Mouse (Mus musculus): ENCODE data around the gene Olfr1355. TPM values are rescaled to one million over a fixed set of nuclear protein-coding genes. Genes with fewer than 3 reads are reported as not detected.

Gene Olfr1355
- polyA plus RNA-seq (2012; rRNA removed), result not detected in 2 replicates

GRCm38 (mm10) chr10:78875240-78875639 lies at the start of gene Olfr1355:
Gene Olfr1355 (plus strand): TSS chr10:78875540.

GRCm38 (mm10) chr10:78852066-78852465 lies 23.3 kb upstream of the Olfr1355 start, which contains the start of gene Olfr1356:
Gene Olfr1356 (minus strand): TSS chr10:78852166.

GRCm38 (mm10) chr10:78912871-78913270 lies 37.5 kb downstream of the Olfr1355 start, which contains the start of gene Olfr1354:
Gene Olfr1354 (plus strand): TSS chr10:78913171.

Other genes starting within 250 kb of the Olfr1355 start
- gene Casp14, start 157.2 kb upstream of the Olfr1355 start, polyA plus RNA-seq (2012; rRNA removed), result 4.7 and 5.8 TPM in 2 replicates
- not detected in 2 replicates for gene Ccdc105, start 122.5 kb upstream of the Olfr1355 start, polyA plus RNA-seq (2012; rRNA removed)
- 0.19 and 0.45 TPM in 2 replicates for gene Slc1a6, start 95.0 kb upstream of the Olfr1355 start, polyA plus RNA-seq (2012; rRNA removed)
- not detected in 2 replicates for gene Olfr1356, start 23.4 kb upstream of the Olfr1355 start, polyA plus RNA-seq (2012; rRNA removed)
- gene Olfr1354, start 37.6 kb downstream of the Olfr1355 start, polyA plus RNA-seq (2012; rRNA removed), result not detected in 2 replicates
- gene Olfr8, start 75.1 kb downstream of the Olfr1355 start, polyA plus RNA-seq (2012; rRNA removed), result not detected in 2 replicates
- gene Olfr1353, start 87.8 kb downstream of the Olfr1355 start, polyA plus RNA-seq (2012; rRNA removed), result not detected in 2 replicates
- gene Olfr1352, start 105.5 kb downstream of the Olfr1355 start, polyA plus RNA-seq (2012; rRNA removed), result not detected in 2 replicates
- not detected in 2 replicates for gene Olfr1351, start 136.9 kb downstream of the Olfr1355 start, polyA plus RNA-seq (2012; rRNA removed)
- not detected in 2 replicates for gene Olfr57, start 153.2 kb downstream of the Olfr1355 start, polyA plus RNA-seq (2012; rRNA removed)
- gene 2610008E11Rik, start 222.1 kb downstream of the Olfr1355 start, polyA plus RNA-seq (2012; rRNA removed), result 0.11 and 0.47 TPM in 2 replicates